8 mouse cellular contexts compared by ENCODE assay signal in the genomic region with DNA sequence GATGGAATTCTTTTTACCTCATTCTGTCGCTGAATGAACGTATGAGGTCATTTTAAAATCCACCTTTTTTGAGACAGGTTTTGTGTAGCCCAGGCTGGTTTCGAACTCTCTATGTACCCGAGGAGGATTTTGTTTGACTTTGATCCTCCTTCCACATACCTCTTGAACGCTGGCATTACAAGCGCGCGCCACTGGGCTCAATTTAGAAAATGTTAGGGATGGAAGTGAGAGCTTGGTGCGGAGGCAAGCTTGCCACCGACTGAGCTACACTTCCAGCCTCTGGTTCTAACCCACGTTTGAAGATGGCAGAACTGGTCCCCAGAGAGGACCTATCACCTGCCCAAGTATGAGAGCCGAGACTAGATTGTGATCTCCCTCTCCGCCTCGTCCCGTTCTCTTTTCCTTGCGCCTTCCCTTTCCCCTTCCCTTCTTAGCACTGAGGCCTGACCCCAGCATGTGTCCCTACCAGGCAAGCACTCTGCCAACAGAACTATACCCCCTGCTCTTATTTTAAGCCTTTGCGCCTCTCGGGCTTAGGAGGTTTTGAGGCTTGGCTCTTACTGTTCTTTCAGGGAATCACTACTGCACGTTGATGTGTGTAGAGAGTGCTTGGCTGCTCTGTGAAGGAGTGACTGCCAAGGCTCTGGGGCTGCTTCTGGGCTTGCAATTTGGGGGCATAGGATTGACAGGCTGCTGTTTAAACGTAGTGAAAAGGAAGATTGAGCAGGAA. TPM values are rescaled to one million over a fixed set of nuclear protein-coding genes. Genes with fewer than 3 reads are reported as not detected.
DNase-seq lines count a peak whose midpoint lies in the region; ATAC-seq and TF ChIP-seq lines count a peak whose summit lies in the region.

No protein-coding gene starts in this region.

- WGBS in lung, embryonic 14.5 days: 29% methylated on average over 20 of the region's 20 CpGs
- 34% methylated on average over 20 of the region's 20 CpGs for WGBS in midbrain, embryonic 13.5 days

- peak overlapping the region; percentile 70 for H3K4me3 ChIP-seq in lung, embryonic 14.5 days (ENCODE audit: low read depth, low read length)
- H3K4me3 ChIP-seq in cortical plate, adult 2 months (ENCODE audit: insufficient read depth, low read length): peak overlapping the region; percentile 61
- H3K4me3 ChIP-seq in midbrain, embryonic 13.5 days (replicated peaks): peak overlapping the region; percentile 67

- H3K27ac ChIP-seq in lung, embryonic 14.5 days (ENCODE audit: low read depth): no peak overlapping the region
- peak overlapping the region; percentile 76; the same call in 1 of the 2 replicates for H3K27ac ChIP-seq in cortical plate, adult 2 months (ENCODE audit: insufficient read depth, low read length)
- peak overlapping the region; percentile 77 for H3K27ac ChIP-seq in midbrain, embryonic 13.5 days

- no peak for TF ChIP-seq CTCF in lung, embryonic 14.5 days (IDR thresholded peaks at IDR 0.05; ENCODE audit: low read depth)
- no peak for TF ChIP-seq CTCF in cortical plate, adult 2 months (IDR thresholded peaks at IDR 0.05; ENCODE audit: extremely low read depth, insufficient read depth, low read length)

- H3K4me2 ChIP-seq in lung, embryonic 14.5 days: peak overlapping the region; percentile 72
- H3K4me2 ChIP-seq in midbrain, embryonic 13.5 days (replicated peaks): peak overlapping the region; percentile 65

- H3K27me3 ChIP-seq in lung, embryonic 14.5 days (ENCODE audit: insufficient read depth, low read length): no peaks in the 10 kb centered on the region
- no peaks in the 10 kb centered on the region for H3K27me3 ChIP-seq in midbrain, embryonic 13.5 days

- ATAC-seq in lung, embryonic 14.5 days (ENCODE audit: insufficient read depth): peak; percentile 63
- ATAC-seq in midbrain, embryonic 13.5 days: peak; percentile 57

- no peak for TF ChIP-seq POLR2A in cortical plate, adult 2 months (IDR thresholded peaks at IDR 0.05; ENCODE audit: extremely low read depth, insufficient read depth, low read length)

- H3K9ac ChIP-seq in lung, embryonic 14.5 days: peak overlapping the region; percentile 76
- H3K9ac ChIP-seq in midbrain, embryonic 13.5 days (replicated peaks): peak overlapping the region; percentile 77

- H3K36me3 ChIP-seq in lung, embryonic 14.5 days (ENCODE audit: insufficient read depth): no peaks in the 10 kb centered on the region
- H3K36me3 ChIP-seq in midbrain, embryonic 13.5 days: no peaks in the 10 kb centered on the region

- H3K4me1 ChIP-seq in lung, embryonic 14.5 days (ENCODE audit: insufficient read depth): no peaks in the 10 kb centered on the region
- peaks cover 3% of the 10 kb centered on the region; the same call in 1 of the 2 replicates for H3K4me1 ChIP-seq in cortical plate, adult 2 months (ENCODE audit: control insufficient read depth, insufficient read depth, low read length)
- H3K4me1 ChIP-seq in midbrain, embryonic 13.5 days (replicated peaks): peaks cover 13% of the 10 kb centered on the region

- H3K9me3 ChIP-seq in lung, embryonic 14.5 days (ENCODE audit: low read depth, low read length): no peaks in the 10 kb centered on the region
- no peaks in the 10 kb centered on the region for H3K9me3 ChIP-seq in midbrain, embryonic 13.5 days

- no peak for DNase-seq in lung, embryonic 14.5 days
- DNase-seq in lung, postnatal 25 days (ENCODE audit: low spot score): no peak
- DNase-seq in forelimb bud, embryonic 11.5 days (ENCODE audit: low read depth, low spot score): peak; percentile 13
- peak; percentile 12 to 19 for DNase-seq in layer of hippocampus, postnatal 36 days
- no peak for DNase-seq in embryo, embryonic 10.5 days (ENCODE audit: low spot score)
- DNase-seq in B cell, adult 2 months: no peak

RNA-seq across cellular contexts. Expression of a gene that starts 0.7 kb away (rescaled TPM):
- polyA plus RNA-seq in lung, embryonic 14.5 days (2014; fragmentation: Nextera tagmentation; extraction: Ambion mirVana): 43.5 and 48.4 TPM in 2 replicates
- 31.7 and 32.4 TPM in 2 replicates for polyA plus RNA-seq in cortical plate, adult 2 months (2012; rRNA removed)
- 10 to 100 TPM; 24.3 to 27.1 TPM for total RNA-seq in layer of hippocampus, postnatal 36 days (2021)
- 33.4 and 36.8 TPM in 2 replicates for polyA plus RNA-seq in midbrain, embryonic 13.5 days (2015; fragmentation: Nextera tagmentation; extraction: Ambion mirVana)

RNA-seq across cellular contexts. Expression of a gene that starts 0.7 kb away (rescaled TPM):
- 119 and 137 TPM in 2 replicates for polyA plus RNA-seq in lung, embryonic 14.5 days (2014; fragmentation: Nextera tagmentation; extraction: Ambion mirVana)
- polyA plus RNA-seq in cortical plate, adult 2 months (2012; rRNA removed): 96.2 and 101 TPM in 2 replicates
- 10 to 100 TPM; 33.0 to 34.6 TPM for total RNA-seq in layer of hippocampus, postnatal 36 days (2021)
- polyA plus RNA-seq in midbrain, embryonic 13.5 days (2015; fragmentation: Nextera tagmentation; extraction: Ambion mirVana): 115 and 125 TPM in 2 replicates

RNA-seq across cellular contexts. Expression of a gene that starts 29.3 kb away (rescaled TPM):
- 25.8 and 30.8 TPM in 2 replicates for polyA plus RNA-seq in lung, embryonic 14.5 days (2014; fragmentation: Nextera tagmentation; extraction: Ambion mirVana)
- polyA plus RNA-seq in cortical plate, adult 2 months (2012; rRNA removed): 0.13 and 0.38 TPM in 2 replicates
- under 1 TPM; 0.27 to 0.51 TPM for total RNA-seq in layer of hippocampus, postnatal 36 days (2021)
- not detected in 2 replicates for polyA plus RNA-seq in midbrain, embryonic 13.5 days (2015; fragmentation: Nextera tagmentation; extraction: Ambion mirVana)

RNA-seq across cellular contexts. Expression of a gene that starts 55.7 kb away (rescaled TPM):
- 1.1 and 1.2 TPM in 2 replicates for polyA plus RNA-seq in lung, embryonic 14.5 days (2014; fragmentation: Nextera tagmentation; extraction: Ambion mirVana)
- 44.6 and 46.9 TPM in 2 replicates for polyA plus RNA-seq in cortical plate, adult 2 months (2012; rRNA removed)
- 100 to 1,000 TPM; 126 to 127 TPM for total RNA-seq in layer of hippocampus, postnatal 36 days (2021)
- polyA plus RNA-seq in midbrain, embryonic 13.5 days (2015; fragmentation: Nextera tagmentation; extraction: Ambion mirVana): 1.1 TPM in 2 replicates

RNA-seq across cellular contexts. Expression of a gene that starts 56.6 kb away (rescaled TPM):
- polyA plus RNA-seq in lung, embryonic 14.5 days (2014; fragmentation: Nextera tagmentation; extraction: Ambion mirVana): 26.0 and 36.5 TPM in 2 replicates
- 224 and 229 TPM in 2 replicates for polyA plus RNA-seq in cortical plate, adult 2 months (2012; rRNA removed)
- total RNA-seq in layer of hippocampus, postnatal 36 days (2021): 100 to 1,000 TPM; 182 to 188 TPM
- polyA plus RNA-seq in midbrain, embryonic 13.5 days (2015; fragmentation: Nextera tagmentation; extraction: Ambion mirVana): 21.1 and 22.9 TPM in 2 replicates

Comparison
In these comparisons a context has a peak if more than half of its experiments do, and no peak if none do; other contexts are left out.
1. DNase-seq: peak in forelimb bud, embryonic 11.5 days (single experiment) and layer of hippocampus, postnatal 36 days (2 of 2); none in lung, embryonic 14.5 days (single experiment), lung, postnatal 25 days (single experiment), embryo, embryonic 10.5 days (single experiment) and B cell, adult 2 months (0 of 2).
2. RNA of a gene that starts 29.3 kb away (polyA plus RNA-seq): 25.8 to 30.8 TPM in lung, embryonic 14.5 days; 0.13 to 0.38 TPM in cortical plate, adult 2 months and not detected in midbrain, embryonic 13.5 days; every median in the first group is over 10 times any median in the second.
3. Peak in every context shown above with its lines, with median percentiles within 50 percentile points of each other: H3K4me3 ChIP-seq.